Mouse (Mus musculus): Measurements from ENCODE around the gene Ntf5. TPM values are rescaled to one million over a fixed set of nuclear protein-coding genes. Genes with fewer than 3 reads are reported as not detected.

The Ntf5 gene
- polyA plus RNA-seq, 1 experiment from 2014 or later: not detected

- peak within 1 kb of the TSS; percentile 37 for H3K4me3 ChIP-seq (replicated peaks)
- 11% methylated on average over 28 of the region's 28 CpGs for WGBS
- no peaks in the 10 kb centered on the region for H3K36me3 ChIP-seq
- H3K9ac ChIP-seq (replicated peaks): 0 out of 2 replicates have a peak within 1 kb of the TSS, but pooled peaks have one; percentile 10
- peaks cover 56% of the 10 kb centered on the region for H3K27me3 ChIP-seq (replicated peaks)
- no peak for ATAC-seq (ENCODE audit: low FRiP score)
- no peak within 1 kb of the TSS for H3K27ac ChIP-seq (replicated peaks)
- peaks cover 18% of the 10 kb centered on the region for H3K4me1 ChIP-seq
- H3K4me2 ChIP-seq: peak within 1 kb of the TSS; percentile 58
- H3K9me3 ChIP-seq (replicated peaks): no peaks in the 10 kb centered on the region
These were observed 8.1 kb upstream of the Ntf5 start, which contains the start of gene Kcna7 for GRCm38 (mm10) chr7:45405091-45406075. Gene Kcna7, plus strand, starts transcription at chr7:45405653.

DNA sequence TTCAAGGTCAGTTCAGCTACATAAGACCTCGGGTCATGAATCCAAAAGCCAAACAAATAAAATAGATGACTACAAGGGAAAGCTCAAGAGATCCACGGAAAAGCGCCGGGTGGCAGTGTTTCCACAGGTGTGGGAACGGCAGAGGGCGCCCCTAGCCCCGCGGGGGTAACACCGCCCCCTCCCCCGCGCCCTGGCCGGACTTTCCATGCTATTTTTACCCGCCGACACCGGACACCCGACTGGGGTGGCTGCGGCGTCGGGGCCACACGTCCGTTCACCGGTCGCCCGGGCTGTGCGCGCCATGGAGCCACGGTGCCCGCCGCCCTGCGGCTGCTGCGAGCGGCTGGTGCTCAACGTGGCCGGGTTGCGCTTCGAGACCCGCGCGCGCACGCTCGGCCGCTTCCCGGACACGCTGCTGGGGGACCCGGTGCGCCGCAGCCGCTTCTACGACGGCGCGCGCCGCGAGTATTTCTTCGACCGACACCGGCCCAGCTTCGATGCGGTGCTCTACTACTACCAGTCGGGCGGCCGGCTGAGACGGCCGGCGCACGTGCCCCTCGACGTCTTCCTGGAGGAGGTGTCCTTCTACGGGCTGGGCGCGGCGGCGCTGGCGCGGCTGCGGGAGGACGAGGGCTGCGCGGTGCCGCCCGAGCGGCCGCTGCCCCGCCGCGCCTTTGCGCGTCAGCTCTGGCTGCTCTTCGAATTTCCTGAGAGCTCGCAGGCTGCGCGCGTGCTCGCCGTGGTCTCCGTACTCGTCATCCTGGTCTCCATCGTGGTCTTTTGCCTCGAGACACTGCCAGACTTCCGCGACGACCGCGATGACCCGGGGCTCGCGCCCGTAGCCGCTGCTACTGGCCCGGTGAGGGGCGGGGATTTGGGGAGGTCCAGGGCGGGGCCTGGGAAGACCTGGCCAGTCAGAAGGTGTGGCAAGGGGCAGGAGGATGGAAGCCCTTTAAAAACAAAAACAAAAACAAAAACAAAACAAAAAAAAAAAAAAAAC lies 7.0 kb upstream of the Ntf5 start:
- ATAC-seq (ENCODE audit: low FRiP score): no peak
- Histone ChIP-seq H3K4me2 (peak overlapping the region; percentile 58), H3K4me1 (peaks cover 18% of the 10 kb centered on the region), H3K27ac (replicated peaks) (no peak overlapping the region), H3K9me3 (replicated peaks) (no peaks in the 10 kb centered on the region), H3K36me3 (no peaks in the 10 kb centered on the region), H3K9ac (replicated peaks) (0 out of 2 replicates have a peak overlapping the region, but pooled peaks have one; percentile 10), H3K4me3 (replicated peaks) (peak overlapping the region; percentile 37), H3K27me3 (replicated peaks) (peaks cover 67% of the 10 kb centered on the region)
- WGBS: 2% methylated on average over 114 of the region's 114 CpGs

DNA sequence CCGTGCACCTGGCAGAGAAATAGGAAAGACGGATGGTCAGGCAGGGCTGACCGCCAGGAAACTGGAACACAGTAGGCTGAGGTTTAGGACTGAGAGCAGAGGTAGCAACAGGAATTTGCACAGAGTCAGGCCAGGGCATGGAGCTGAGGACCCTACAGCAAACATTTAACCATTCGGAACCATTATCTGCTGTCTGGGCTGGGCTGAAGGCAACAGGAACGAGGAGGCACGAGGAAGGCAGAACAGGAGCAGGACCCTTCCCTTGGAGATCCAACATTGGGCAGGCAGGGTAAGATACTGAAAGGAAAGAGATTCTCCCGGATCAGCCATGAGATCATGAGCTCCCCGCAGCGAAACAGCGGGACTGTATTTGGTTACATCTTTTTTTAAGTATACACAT lies 5.7 kb upstream of the Ntf5 start:
- ATAC-seq (ENCODE audit: low FRiP score): no peak
- H3K9me3 ChIP-seq (replicated peaks): no peaks in the 10 kb centered on the region
- no peak overlapping the region for H3K4me2 ChIP-seq
- peaks cover 79% of the 10 kb centered on the region for H3K27me3 ChIP-seq (replicated peaks)
- no peak overlapping the region for H3K9ac ChIP-seq (replicated peaks)
- H3K4me1 ChIP-seq: peaks cover 18% of the 10 kb centered on the region
- H3K36me3 ChIP-seq: no peaks in the 10 kb centered on the region
- no peak overlapping the region for H3K4me3 ChIP-seq (replicated peaks)
- H3K27ac ChIP-seq (replicated peaks): no peak overlapping the region
- 80% methylated on average over 10 of the region's 10 CpGs for WGBS

- Histone ChIP-seq H3K27ac (replicated peaks) (no peak overlapping the region), H3K4me3 (replicated peaks) (no peak overlapping the region), H3K9ac (replicated peaks) (no peak overlapping the region), H3K36me3 (no peaks in the 10 kb centered on the region), H3K4me1 (peaks cover 22% of the 10 kb centered on the region), H3K27me3 (replicated peaks) (peaks cover 84% of the 10 kb centered on the region), H3K9me3 (replicated peaks) (no peaks in the 10 kb centered on the region), H3K4me2 (no peak overlapping the region)
- 73% methylated on average over 7 of the region's 7 CpGs for WGBS
- ATAC-seq (ENCODE audit: low FRiP score): no peak
These were observed 5.1 kb upstream of the Ntf5 start for GRCm38 (mm10) chr7:45408351-45408750.

DNA sequence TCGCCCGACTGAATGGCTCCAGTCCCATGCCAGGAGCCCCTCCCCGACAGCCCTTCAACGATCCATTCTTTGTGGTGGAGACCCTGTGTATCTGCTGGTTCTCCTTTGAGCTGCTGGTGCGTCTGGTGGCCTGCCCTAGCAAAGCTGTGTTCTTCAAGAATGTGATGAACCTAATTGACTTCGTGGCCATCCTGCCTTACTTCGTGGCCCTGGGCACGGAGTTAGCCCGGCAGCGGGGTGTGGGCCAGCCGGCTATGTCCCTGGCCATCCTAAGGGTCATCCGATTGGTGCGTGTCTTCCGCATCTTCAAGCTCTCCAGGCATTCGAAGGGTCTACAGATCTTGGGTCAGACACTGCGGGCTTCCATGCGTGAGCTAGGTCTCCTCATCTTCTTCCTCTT lies 4.5 kb upstream of the Ntf5 start:
- Histone ChIP-seq H3K27ac (replicated peaks) (no peak overlapping the region), H3K4me1 (peaks cover 28% of the 10 kb centered on the region), H3K4me2 (no peak overlapping the region), H3K9ac (replicated peaks) (no peak overlapping the region), H3K9me3 (replicated peaks) (no peaks in the 10 kb centered on the region), H3K4me3 (replicated peaks) (no peak overlapping the region), H3K27me3 (replicated peaks) (peaks cover 90% of the 10 kb centered on the region), H3K36me3 (no peaks in the 10 kb centered on the region)
- no peak for ATAC-seq (ENCODE audit: low FRiP score)
- WGBS: 91% methylated on average over 17 of the region's 17 CpGs

DNA sequence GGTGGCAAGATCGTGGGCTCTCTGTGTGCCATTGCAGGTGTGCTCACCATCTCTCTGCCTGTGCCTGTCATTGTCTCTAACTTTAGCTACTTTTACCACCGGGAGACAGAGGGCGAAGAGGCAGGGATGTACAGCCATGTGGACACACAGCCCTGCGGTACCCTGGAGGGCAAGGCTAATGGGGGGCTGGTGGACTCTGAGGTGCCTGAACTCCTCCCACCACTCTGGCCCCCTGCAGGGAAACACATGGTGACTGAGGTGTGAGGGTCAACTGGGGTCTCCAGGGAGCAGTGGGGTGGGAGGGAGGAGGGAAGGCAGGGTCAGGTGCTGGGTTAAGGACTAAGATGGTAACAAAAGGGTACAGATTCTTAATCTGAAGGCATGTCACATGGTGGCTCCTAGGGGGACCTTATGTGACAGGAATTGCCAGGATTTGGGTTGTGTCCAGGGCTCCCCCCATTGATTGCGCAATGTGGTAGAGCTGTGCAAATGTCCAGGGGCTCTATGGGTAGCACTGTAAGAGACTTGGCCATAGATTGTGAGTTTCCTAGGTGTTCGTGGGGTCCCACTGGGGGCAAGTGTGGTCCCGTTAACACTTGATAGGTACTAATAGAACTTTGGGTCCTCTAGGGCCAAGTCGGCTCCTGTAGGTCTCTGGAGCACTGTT lies 3.9 kb upstream of the Ntf5 start:
- H3K9ac ChIP-seq (replicated peaks): no peak overlapping the region
- H3K4me1 ChIP-seq: peaks cover 32% of the 10 kb centered on the region
- peaks cover 97% of the 10 kb centered on the region for H3K27me3 ChIP-seq (replicated peaks)
- 89% methylated on average over 8 of the region's 8 CpGs for WGBS
- H3K27ac ChIP-seq (replicated peaks): no peak overlapping the region
- no peak overlapping the region for H3K4me2 ChIP-seq
- H3K4me3 ChIP-seq (replicated peaks): no peak overlapping the region
- H3K36me3 ChIP-seq: no peaks in the 10 kb centered on the region
- no peak for ATAC-seq (ENCODE audit: low FRiP score)
- H3K9me3 ChIP-seq (replicated peaks): no peaks in the 10 kb centered on the region

GRCm38 (mm10) chr7:45412421-45412820 lies 1.1 kb upstream of the Ntf5 start:
- ATAC-seq (ENCODE audit: low FRiP score): no peak
- Histone ChIP-seq H3K36me3 (no peaks in the 10 kb centered on the region), H3K4me2 (no peak overlapping the region), H3K9me3 (replicated peaks) (no peaks in the 10 kb centered on the region), H3K4me3 (replicated peaks) (no peak overlapping the region), H3K27me3 (replicated peaks) (peaks cover 98% of the 10 kb centered on the region), H3K4me1 (peaks cover 20% of the 10 kb centered on the region), H3K9ac (replicated peaks) (no peak overlapping the region), H3K27ac (replicated peaks) (no peak overlapping the region)
- WGBS: 92% methylated on average over 2 of the region's 2 CpGs

GRCm38 (mm10) chr7:45413864-45414739 lies 607 bp downstream of the Ntf5 start:
- Histone ChIP-seq H3K9me3 (replicated peaks) (no peaks in the 10 kb centered on the region), H3K4me3 (replicated peaks) (peak overlapping the region; percentile 51), H3K27ac (replicated peaks) (no peak overlapping the region), H3K4me1 (peaks cover 20% of the 10 kb centered on the region), H3K27me3 (replicated peaks) (peaks cover 98% of the 10 kb centered on the region), H3K36me3 (no peaks in the 10 kb centered on the region), H3K9ac (replicated peaks) (peak overlapping the region; percentile 50), H3K4me2 (peak overlapping the region; percentile 94)
- ATAC-seq (ENCODE audit: low FRiP score): no peak
- under 1% methylated on average over 22 of the region's 27 CpGs for WGBS

- Histone ChIP-seq H3K4me1 (peaks cover 20% of the 10 kb centered on the region), H3K27me3 (replicated peaks) (peaks cover 98% of the 10 kb centered on the region), H3K36me3 (no peaks in the 10 kb centered on the region), H3K27ac (replicated peaks) (no peak overlapping the region), H3K9me3 (replicated peaks) (no peaks in the 10 kb centered on the region), H3K4me3 (replicated peaks) (no peak overlapping the region), H3K9ac (replicated peaks) (no peak overlapping the region), H3K4me2 (no peak overlapping the region)
- ATAC-seq (ENCODE audit: low FRiP score): no peak
- 38% methylated on average over 12 of the region's 12 CpGs for WGBS
These were observed 1.3 kb downstream of the Ntf5 start for GRCm38 (mm10) chr7:45414740-45415224.

DNA sequence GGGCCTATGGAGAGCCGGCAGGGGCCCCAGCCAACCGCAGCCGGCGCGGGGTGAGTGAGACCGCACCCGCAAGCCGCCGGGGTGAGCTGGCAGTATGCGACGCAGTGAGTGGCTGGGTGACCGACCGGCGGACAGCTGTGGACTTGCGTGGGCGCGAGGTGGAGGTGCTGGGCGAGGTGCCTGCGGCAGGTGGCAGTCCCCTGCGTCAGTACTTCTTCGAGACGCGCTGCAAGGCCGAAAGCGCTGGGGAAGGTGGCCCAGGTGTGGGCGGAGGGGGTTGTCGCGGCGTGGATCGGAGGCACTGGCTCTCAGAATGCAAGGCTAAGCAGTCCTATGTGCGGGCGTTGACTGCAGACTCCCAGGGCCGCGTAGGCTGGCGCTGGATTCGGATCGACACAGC lies 2.1 kb downstream of the Ntf5 start:
- ATAC-seq (ENCODE audit: low FRiP score): no peak
- Histone ChIP-seq H3K9ac (replicated peaks) (no peak overlapping the region), H3K4me3 (replicated peaks) (0 out of 2 replicates have a peak overlapping the region, but pooled peaks have one; percentile 5), H3K4me1 (peaks cover 20% of the 10 kb centered on the region), H3K36me3 (peaks cover under 1% of the 10 kb centered on the region; the same call in 1 of the 2 replicates), H3K9me3 (replicated peaks) (no peaks in the 10 kb centered on the region), H3K27ac (replicated peaks) (no peak overlapping the region), H3K27me3 (replicated peaks) (peaks cover 98% of the 10 kb centered on the region), H3K4me2 (peak overlapping the region; percentile 34)
- 13% methylated on average over 37 of the region's 37 CpGs for WGBS
